Mouse (Mus musculus) lung, embryonic 16.5 days (tissue): ENCODE results near the gene Ap3d1. TPM values are rescaled to one million over a fixed set of nuclear protein-coding genes. Genes with fewer than 3 reads are reported as not detected.

Experiments
- ATAC-seq: fragments of 200-750 bp; cut with Nextera tagmentation; 2 replicates; pipeline ENCODE4 v1.8.0; 2017; ENCODE audit warnings: low read depth, mild to moderate bottlenecking, moderate library complexity
- H3K27ac ChIP-seq: fragments of 300-500 bp; sonication (generic); 2 replicates; pipeline ENCODE4 v1.5.1; 2014; ENCODE audit warnings: mild to moderate bottlenecking, control low read depth, low read length
- H3K27me3 ChIP-seq: fragments of 300-500 bp; sonication (generic); 2 replicates; pipeline ENCODE4 v1.6.1; 2014; ENCODE audit warnings: low read depth, low read length, mixed read lengths; ENCODE audit not compliant: control insufficient read depth, insufficient read depth
- H3K36me3 ChIP-seq: fragments of 300-500 bp; sonication (generic); 2 replicates; pipeline ENCODE4 v1.6.1; 2014; ENCODE audit warnings: low read length; ENCODE audit not compliant: control insufficient read depth, insufficient read depth
- H3K4me1 ChIP-seq: fragments of 300-500 bp; sonication (generic); replicated peaks from 2 replicates; pipeline ENCODE4 v1.6.1; 2014; ENCODE audit warnings: low read length, mixed read lengths; ENCODE audit not compliant: control insufficient read depth, insufficient read depth
- H3K4me2 ChIP-seq: fragments of 300-500 bp; sonication (generic); 2 replicates; pipeline ENCODE4 v1.6.1; 2014; ENCODE audit warnings: low read depth, low read length, control low read depth
- H3K4me3 ChIP-seq: fragments of 300-500 bp; sonication (generic); 2 replicates; pipeline ENCODE4 v1.5.1; 2014; ENCODE audit warnings: mild to moderate bottlenecking, low read length, control low read depth
- H3K9ac ChIP-seq: fragments of 300-500 bp; sonication (generic); 2 replicates; pipeline ENCODE4 v1.6.1; 2014; ENCODE audit warnings: low read length, control low read depth
- H3K9me3 ChIP-seq: fragments of 300-500 bp; sonication (generic); 2 replicates; pipeline ENCODE4 v1.6.1; 2016; ENCODE audit warnings: low read length; ENCODE audit not compliant: control insufficient read depth
- WGBS: fragments of 180-500 bp; shearing (Covaris S2); extraction: QIAGEN DNeasy Blood & Tissue Kit; methylation state at CpG from one replicate; pipeline ENCODE4 v1.1.7; 2014; 5-methylcytosine and 5-hydroxymethylcytosine counted together
- polyA plus RNA-seq: library from polyadenylated mRNA; unstranded; fragments of >200 nt; fragmentation: Nextera tagmentation; extraction: Ambion mirVana; gene quantifications from 2 replicates; pipeline ENCODE4 v1.2.1, GENCODE M21; 2015

Ap3d1 gene
- polyA plus RNA-seq, 1 experiment from 2014 or later: 59.9 TPM

DNA sequence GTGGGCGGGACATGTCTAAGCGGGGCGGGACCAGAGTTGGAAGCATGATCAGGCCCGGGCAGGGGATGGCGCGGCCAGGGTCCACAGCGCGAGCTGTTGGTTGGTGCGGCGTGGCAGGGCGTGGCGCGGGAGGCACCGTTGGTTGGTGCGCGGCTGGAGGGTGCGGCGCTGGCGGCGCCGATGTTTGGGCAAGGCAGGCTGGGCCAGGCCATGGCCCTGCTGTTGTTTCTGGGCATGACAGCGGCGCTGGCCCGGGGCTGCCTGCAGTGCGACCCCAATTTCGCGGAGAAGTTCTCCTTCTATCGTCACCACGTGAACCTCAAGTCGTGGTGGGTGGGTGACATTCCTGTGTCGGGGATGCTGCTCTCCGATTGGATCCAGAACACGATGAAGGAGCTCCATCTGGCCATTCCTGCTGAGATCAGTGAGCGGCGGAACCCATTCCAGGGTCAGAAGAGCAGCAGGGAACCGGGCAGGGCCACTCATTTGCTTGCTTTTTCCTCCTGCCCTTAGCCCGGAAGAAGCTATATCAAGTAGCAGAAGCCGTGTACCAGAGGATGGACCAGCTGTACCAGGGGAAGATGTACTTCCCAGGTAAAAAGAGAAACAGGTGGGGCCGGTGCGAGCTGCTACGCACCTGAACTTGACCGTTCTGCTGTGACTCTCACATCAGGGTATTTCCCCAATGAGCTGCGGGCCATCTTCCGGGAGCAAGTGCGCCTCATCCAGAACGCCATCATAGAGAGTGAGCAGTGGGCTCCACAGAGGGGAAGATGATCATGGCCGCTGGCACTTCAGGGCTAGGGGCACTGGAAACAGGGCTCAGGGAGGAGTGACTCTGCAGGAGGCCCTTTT, 39.3 kb downstream of the Ap3d1 start:
- Histone ChIP-seq H3K9ac (peak overlapping the region; percentile 71), H3K4me1 (peaks cover 26% of the 10 kb centered on the region), H3K27ac (peak overlapping the region; percentile 88), H3K9me3 (no peaks in the 10 kb centered on the region), H3K4me2 (peak overlapping the region; percentile 94), H3K27me3 (no peaks in the 10 kb centered on the region), H3K4me3 (peak overlapping the region; percentile 71), H3K36me3 (peaks cover 7% of the 10 kb centered on the region)
- WGBS: under 1% methylated on average over 47 of the region's 47 CpGs
- ATAC-seq: peak; percentile 89

DNA sequence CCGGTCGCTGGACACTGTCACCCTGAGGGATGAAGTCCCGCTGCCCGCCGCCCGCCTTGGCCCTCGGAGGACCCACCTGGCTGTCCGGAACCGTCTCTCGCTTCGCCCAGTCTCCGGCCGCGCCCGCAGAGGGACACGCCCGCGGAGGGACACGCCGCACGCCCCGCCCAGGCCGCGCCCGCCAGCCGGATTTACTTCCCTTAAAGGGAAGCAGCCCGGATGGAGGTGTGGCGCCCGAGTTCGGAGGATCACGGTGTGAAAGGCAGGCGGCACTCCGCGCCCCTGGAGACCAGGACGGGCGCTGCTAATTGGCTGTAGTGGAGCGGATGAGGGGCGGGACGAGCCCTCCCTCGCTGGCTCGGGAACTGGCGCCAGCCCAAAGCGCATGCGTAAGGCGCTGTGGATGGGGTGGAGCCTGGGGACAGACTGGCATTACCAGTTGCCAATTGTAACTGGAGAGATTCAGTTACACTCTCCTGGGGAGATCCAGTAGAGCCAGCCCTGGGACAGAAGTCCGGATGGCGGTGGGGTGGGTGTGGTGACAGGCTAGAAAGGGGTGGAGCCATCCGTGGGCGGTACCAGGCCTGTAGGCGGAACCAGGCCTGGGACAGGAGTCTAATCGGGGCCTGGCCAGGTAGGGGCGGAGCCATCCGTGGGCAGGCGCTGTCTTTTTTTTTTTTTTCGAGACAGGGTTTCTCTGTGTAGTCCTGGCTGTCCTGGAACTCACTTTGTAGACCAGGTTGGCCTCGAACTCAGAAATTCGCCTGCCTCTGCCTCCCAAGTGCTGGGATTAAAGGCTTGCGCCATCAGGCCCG, 40.1 kb downstream of the Ap3d1 start, which contains the start of the genes Mob3a and Izumo4:
TSS of gene Mob3a (minus strand) at position 257 of the 815 bp plus-strand sequence.
TSS of gene Izumo4 (plus strand) at position 464 of the 815 bp plus-strand sequence.
- WGBS: under 1% methylated on average over 58 of the region's 59 CpGs
- H3K4me3 ChIP-seq: peak within 1 kb of the TSS; percentile 71
- ATAC-seq: peak; percentile 96
- peaks cover 26% of the 10 kb centered on the region for H3K4me1 ChIP-seq
- peaks cover 6% of the 10 kb centered on the region; the same call in 1 of the 2 replicates for H3K36me3 ChIP-seq
- H3K9me3 ChIP-seq: no peaks in the 10 kb centered on the region
- peak within 1 kb of the TSS; percentile 81 for H3K9ac ChIP-seq
- H3K27me3 ChIP-seq: no peaks in the 10 kb centered on the region
- H3K27ac ChIP-seq: peak within 1 kb of the TSS; percentile 88
- peak within 1 kb of the TSS; percentile 94 for H3K4me2 ChIP-seq

DNA sequence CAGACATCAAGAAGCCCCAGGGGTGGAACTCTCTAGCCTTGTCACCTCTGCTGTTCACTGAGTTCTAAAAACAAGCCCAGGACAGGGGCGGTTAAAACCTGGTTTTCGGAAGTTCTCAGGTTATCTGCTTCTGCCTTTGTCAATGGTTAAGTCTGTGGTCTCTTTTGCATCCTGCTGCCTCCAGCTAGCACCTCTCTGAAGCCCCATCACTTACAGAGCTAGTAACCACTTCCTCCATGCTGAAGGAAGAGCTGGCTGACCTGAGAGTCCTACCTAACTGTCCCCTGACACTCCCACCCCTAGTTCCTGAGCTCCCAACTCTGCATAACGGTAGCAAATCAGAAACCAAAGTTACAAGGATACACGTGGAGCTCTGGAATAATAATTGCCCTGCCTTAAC, 41.3 kb downstream of the Ap3d1 start:
- peak overlapping the region; percentile 60 for H3K4me2 ChIP-seq
- H3K4me1 ChIP-seq: peaks cover 38% of the 10 kb centered on the region
- no peaks in the 10 kb centered on the region for H3K36me3 ChIP-seq
- H3K9ac ChIP-seq: peak overlapping the region; percentile 81; the same call in 1 of the 2 replicates
- WGBS: 34% methylated on average over 4 of the region's 4 CpGs
- ATAC-seq: no peak
- H3K27me3 ChIP-seq: no peaks in the 10 kb centered on the region
- peak overlapping the region; percentile 71 for H3K4me3 ChIP-seq
- no peaks in the 10 kb centered on the region for H3K9me3 ChIP-seq
- no peak overlapping the region for H3K27ac ChIP-seq

DNA sequence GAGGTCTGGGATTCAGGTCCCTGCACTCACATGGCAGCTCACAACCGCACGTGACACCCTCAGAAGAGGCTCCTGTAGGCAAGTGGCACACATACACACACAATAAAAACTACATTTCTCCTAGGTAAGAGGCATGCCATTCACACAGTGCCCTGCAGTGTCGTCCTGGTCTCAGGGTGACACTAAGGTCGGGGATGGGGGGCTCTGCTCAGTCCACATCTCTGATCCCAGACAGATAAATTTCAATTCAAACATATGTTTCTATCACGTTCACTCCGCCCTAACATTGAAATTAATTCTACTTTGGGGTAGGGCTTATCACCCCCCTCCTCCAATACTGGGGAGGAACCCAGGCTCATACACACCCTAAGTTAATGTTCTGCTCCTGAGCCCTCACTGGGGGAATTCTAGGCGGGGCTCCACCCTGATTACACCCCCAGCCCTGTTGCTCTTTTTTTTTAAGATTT, 42.0 kb downstream of the Ap3d1 start:
- Histone ChIP-seq H3K4me2 (no peak overlapping the region), H3K9ac (peak overlapping the region; percentile 42), H3K4me1 (peaks cover 45% of the 10 kb centered on the region), H3K27me3 (no peaks in the 10 kb centered on the region), H3K4me3 (no peak overlapping the region), H3K9me3 (no peaks in the 10 kb centered on the region), H3K27ac (no peak overlapping the region), H3K36me3 (no peaks in the 10 kb centered on the region)
- 80% methylated on average over 7 of the region's 7 CpGs for WGBS
- no peak for ATAC-seq

DNA sequence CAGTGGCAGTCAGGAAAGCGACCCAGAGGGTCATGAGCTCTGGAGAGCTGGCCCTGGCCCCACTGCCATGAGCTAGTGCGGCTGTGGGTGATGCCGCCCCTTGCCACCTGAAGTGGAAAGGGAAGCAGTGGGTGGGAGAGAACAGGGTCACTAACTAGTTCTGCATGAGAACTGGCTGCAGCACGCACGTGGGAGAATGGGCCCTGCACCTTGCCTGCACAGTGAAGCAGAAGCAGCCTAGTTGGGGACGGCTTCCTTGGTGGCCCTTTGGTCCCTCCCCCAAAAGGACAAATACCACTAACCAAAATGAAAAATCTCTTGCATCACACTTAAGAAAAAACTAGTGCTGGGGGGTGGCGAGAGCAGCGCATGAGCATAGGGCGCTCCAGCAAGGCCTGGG, 43.5 kb downstream of the Ap3d1 start:
- peaks cover 44% of the 10 kb centered on the region for H3K4me1 ChIP-seq
- no peak for ATAC-seq
- H3K4me3 ChIP-seq: no peak overlapping the region
- H3K27me3 ChIP-seq: no peaks in the 10 kb centered on the region
- H3K27ac ChIP-seq: no peak overlapping the region
- 88% methylated on average over 9 of the region's 9 CpGs for WGBS
- no peak overlapping the region for H3K9ac ChIP-seq
- H3K36me3 ChIP-seq: no peaks in the 10 kb centered on the region
- H3K9me3 ChIP-seq: no peaks in the 10 kb centered on the region
- no peak overlapping the region for H3K4me2 ChIP-seq

GRCm38 (mm10) chr10:80697812-80698211, 44.3 kb downstream of the Ap3d1 start:
- Histone ChIP-seq H3K9me3 (no peaks in the 10 kb centered on the region), H3K9ac (0 out of 2 replicates have a peak overlapping the region, but pooled peaks have one; percentile 16), H3K27me3 (no peaks in the 10 kb centered on the region), H3K4me3 (no peak overlapping the region), H3K36me3 (no peaks in the 10 kb centered on the region), H3K27ac (no peak overlapping the region), H3K4me2 (no peak overlapping the region), H3K4me1 (peaks cover 36% of the 10 kb centered on the region)
- 76% methylated on average over 9 of the region's 9 CpGs for WGBS
- ATAC-seq: no peak

DNA sequence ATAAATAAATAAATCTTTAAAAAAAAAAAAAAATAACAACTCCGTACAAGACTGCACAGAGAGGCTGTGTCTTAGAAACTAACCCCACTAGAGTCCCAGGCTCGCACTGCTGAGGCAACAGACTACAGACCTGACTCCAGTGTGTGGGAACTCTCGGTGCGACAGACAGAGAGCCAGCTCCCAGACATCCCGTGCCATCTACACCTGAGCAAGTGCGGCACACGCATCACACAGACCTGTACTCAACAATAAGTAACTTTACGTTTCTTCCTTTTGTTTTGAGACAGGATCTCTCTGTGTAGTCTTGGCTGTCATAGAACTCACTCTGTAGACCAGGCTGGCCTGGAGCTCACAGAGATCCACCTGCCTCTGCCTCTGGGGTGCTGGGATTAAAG, 44.7 kb downstream of the Ap3d1 start:
- H3K4me2 ChIP-seq: no peak overlapping the region
- 0 out of 2 replicates have a peak overlapping the region, but pooled peaks have one; percentile 16 for H3K9ac ChIP-seq
- H3K4me3 ChIP-seq: no peak overlapping the region
- no peaks in the 10 kb centered on the region for H3K27me3 ChIP-seq
- H3K36me3 ChIP-seq: no peaks in the 10 kb centered on the region
- H3K27ac ChIP-seq: no peak overlapping the region
- 87% methylated on average over 8 of the region's 8 CpGs for WGBS
- H3K9me3 ChIP-seq: no peaks in the 10 kb centered on the region
- peaks cover 36% of the 10 kb centered on the region for H3K4me1 ChIP-seq
- no peak for ATAC-seq

- Histone ChIP-seq H3K4me1 (peaks cover 36% of the 10 kb centered on the region), H3K4me3 (no peak overlapping the region), H3K36me3 (no peaks in the 10 kb centered on the region), H3K4me2 (peak overlapping the region; percentile 5; the same call in 1 of the 2 replicates), H3K9me3 (no peaks in the 10 kb centered on the region), H3K27me3 (no peaks in the 10 kb centered on the region), H3K27ac (peak overlapping the region; percentile 92), H3K9ac (peak overlapping the region; percentile 44)
- ATAC-seq: no peak
- WGBS: 42% methylated on average over 11 of the region's 12 CpGs
Observed at GRCm38 (mm10) chr10:80696502-80697392, 45.3 kb downstream of the Ap3d1 start.
